Mouse (Mus musculus) intestine, postnatal 0 days (tissue): Measurements from ENCODE around the gene C8a. TPM values are rescaled to one million over a fixed set of nuclear protein-coding genes. Genes with fewer than 3 reads are reported as not detected.

Experiments
- ATAC-seq: fragments of 200-750 bp; cut with Nextera tagmentation; 2 replicates; pipeline ENCODE4 v1.8.0; 2017; ENCODE audit warnings: mild to moderate bottlenecking, moderate TSS enrichment, moderate library complexity
- H3K27ac ChIP-seq: fragments of 300-500 bp; sonication (generic); 2 replicates; pipeline ENCODE4 v1.5.1; 2014; ENCODE audit warnings: mild to moderate bottlenecking, low read depth, low read length, moderate library complexity
- H3K27me3 ChIP-seq: fragments of 300-500 bp; sonication (generic); replicated peaks from 2 replicates; pipeline ENCODE4 v1.6.1; 2014; ENCODE audit warnings: low read length, mixed read lengths; ENCODE audit not compliant: control insufficient read depth, insufficient read depth
- H3K36me3 ChIP-seq: fragments of 300-500 bp; sonication (generic); 2 replicates; pipeline ENCODE4 v1.6.1; 2014; ENCODE audit warnings: mild to moderate bottlenecking, moderate library complexity; ENCODE audit not compliant: control insufficient read depth, insufficient read depth
- H3K4me1 ChIP-seq: fragments of 300-500 bp; sonication (generic); replicated peaks from 2 replicates; pipeline ENCODE4 v1.6.1; 2014; ENCODE audit warnings: antibody characterized with exemption, low read length, mixed read lengths; ENCODE audit not compliant: control insufficient read depth, insufficient read depth
- H3K4me2 ChIP-seq: fragments of 300-500 bp; sonication (generic); replicated peaks from 2 replicates; pipeline ENCODE4 v1.6.1; 2014; ENCODE audit warnings: low read depth, mild to moderate bottlenecking, moderate library complexity
- H3K4me3 ChIP-seq: fragments of 300-500 bp; sonication (generic); 2 replicates; pipeline ENCODE4 v1.5.1; 2014; ENCODE audit warnings: low read depth, low read length
- H3K9ac ChIP-seq: fragments of 300-500 bp; sonication (generic); 2 replicates; pipeline ENCODE4 v1.6.1; 2014; ENCODE audit warnings: mild to moderate bottlenecking, low read depth, low read length
- H3K9me3 ChIP-seq: fragments of 300-500 bp; sonication (generic); 2 replicates; pipeline ENCODE4 v1.6.1; 2016; ENCODE audit warnings: mixed run types; ENCODE audit not compliant: control insufficient read depth
- CTCF ChIP-seq: sonication (generic); IDR thresholded peaks from 2 replicates; pipeline ENCODE4 v1.5.1; 2016; ENCODE audit warnings: low read depth, mild to moderate bottlenecking, control low read depth, antibody characterized with exemption, moderate library complexity
- WGBS: fragments of 180-500 bp; shearing (Covaris S2); extraction: QIAGEN DNeasy Blood & Tissue Kit; methylation state at CpG from one replicate; pipeline ENCODE4 v1.1.7; 2014; 5-methylcytosine and 5-hydroxymethylcytosine counted together
- polyA plus RNA-seq: library from polyadenylated mRNA; unstranded; fragments of >200 nt; fragmentation: Nextera tagmentation; extraction: Ambion mirVana; gene quantifications from 2 replicates; pipeline ENCODE4 v1.2.1, GENCODE M21; 2015

Gene C8a
- polyA plus RNA-seq, 1 experiment from 2014 or later: not detected

DNA sequence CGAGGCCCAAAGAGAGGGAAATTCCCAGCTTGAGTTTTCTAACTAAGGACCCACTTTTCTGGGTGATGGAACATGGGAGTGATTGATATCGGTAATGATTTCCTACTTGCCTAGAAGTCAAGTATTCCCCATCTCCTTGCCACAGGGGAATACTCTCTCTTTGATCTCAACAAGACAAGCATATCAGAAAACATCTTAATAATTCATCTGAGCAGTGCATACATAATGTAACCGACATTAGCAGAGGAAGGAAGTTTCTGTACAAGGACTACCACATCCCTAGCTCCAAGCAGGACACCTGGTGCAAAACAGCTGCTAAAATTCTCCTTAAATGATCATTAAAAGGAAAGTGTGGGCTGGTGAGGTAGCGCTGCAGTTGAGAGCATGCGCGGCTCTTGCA, 28.9 kb upstream of the C8a start:
- 89% methylated on average over 6 of the region's 6 CpGs for WGBS
- Histone ChIP-seq H3K4me3 (no peak overlapping the region), H3K27me3 (no peaks in the 10 kb centered on the region), H3K9me3 (no peaks in the 10 kb centered on the region; the same call in 1 of the 2 replicates), H3K36me3 (no peaks in the 10 kb centered on the region), H3K4me1 (no peaks in the 10 kb centered on the region), H3K9ac (no peak overlapping the region), H3K27ac (no peak overlapping the region), H3K4me2 (no peak overlapping the region)
- no peak for ATAC-seq
- no peak for TF ChIP-seq CTCF

DNA sequence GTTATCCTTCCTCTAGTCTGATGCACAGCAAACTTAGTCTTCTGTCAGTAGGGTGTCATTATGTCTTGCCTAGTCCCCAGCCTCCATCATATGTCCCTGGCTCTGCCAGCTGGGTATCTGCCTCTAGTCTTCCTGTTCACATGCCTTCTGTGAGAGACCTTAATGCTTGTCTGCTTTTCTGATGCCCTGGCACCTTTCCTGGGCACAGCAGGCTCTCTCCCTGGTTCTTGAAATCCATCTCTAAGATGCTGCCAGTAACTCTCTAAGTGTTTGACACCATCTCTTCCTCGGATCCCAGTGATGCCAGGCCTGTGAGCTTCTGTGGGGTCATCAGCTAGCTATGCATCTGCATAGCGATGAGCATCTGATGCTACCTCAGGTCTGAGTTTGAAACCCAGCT, 26.6 kb upstream of the C8a start:
- ATAC-seq: no peak
- H3K4me3 ChIP-seq: no peak overlapping the region

DNA sequence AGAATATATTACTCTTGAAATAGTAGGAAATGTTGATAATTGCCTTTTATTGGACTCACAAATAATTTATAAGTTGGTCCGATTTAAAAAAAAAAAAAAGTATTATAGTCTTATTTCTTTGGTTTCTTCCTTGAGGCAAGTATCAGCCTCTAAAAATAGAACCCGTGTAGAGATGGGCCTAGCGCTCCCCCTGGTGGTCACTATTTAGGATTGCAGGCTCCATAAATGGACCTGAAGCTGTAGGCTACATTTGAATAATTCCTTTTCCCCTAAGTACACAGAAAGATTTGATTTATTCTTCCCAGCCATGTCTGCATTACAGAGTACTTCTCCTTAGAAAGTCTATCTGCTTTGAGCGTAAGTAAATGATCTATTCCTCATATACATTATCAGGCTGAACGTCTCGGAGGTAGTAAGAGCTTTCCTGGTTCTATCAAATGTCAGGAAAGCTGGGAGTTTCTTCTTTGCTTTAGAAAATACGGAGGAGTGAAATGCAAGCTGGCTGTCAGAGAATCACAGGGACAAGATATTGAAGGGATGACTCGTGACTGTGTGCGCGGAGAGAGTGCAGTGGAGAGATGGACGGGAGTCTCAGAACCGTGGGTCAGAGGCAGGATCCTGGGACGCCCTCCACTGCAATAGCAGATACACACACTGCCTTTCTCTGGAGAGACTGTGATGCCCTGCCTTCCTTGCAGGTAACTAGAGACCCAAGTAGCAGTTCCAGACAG, 18.0 kb upstream of the C8a start:
- H3K9me3 ChIP-seq: no peaks in the 10 kb centered on the region
- no peak overlapping the region for H3K4me2 ChIP-seq
- no peaks in the 10 kb centered on the region for H3K36me3 ChIP-seq
- H3K9ac ChIP-seq: no peak overlapping the region
- no peak for ATAC-seq
- peak; percentile 92 for TF ChIP-seq CTCF
- WGBS: 55% methylated on average over 13 of the region's 13 CpGs
- no peak overlapping the region for H3K27ac ChIP-seq
- no peaks in the 10 kb centered on the region for H3K27me3 ChIP-seq
- no peak overlapping the region for H3K4me3 ChIP-seq
- H3K4me1 ChIP-seq: no peaks in the 10 kb centered on the region

More for the DNA sequence above, 26.6 kb upstream of the C8a start:
- no peak for TF ChIP-seq CTCF
- Histone ChIP-seq H3K27me3 (no peaks in the 10 kb centered on the region), H3K27ac (no peak overlapping the region), H3K4me2 (no peak overlapping the region), H3K36me3 (no peaks in the 10 kb centered on the region), H3K9me3 (no peaks in the 10 kb centered on the region; the same call in 1 of the 2 replicates), H3K4me1 (no peaks in the 10 kb centered on the region), H3K9ac (no peak overlapping the region)
- WGBS: 84% methylated on average over 2 of the region's 2 CpGs

DNA sequence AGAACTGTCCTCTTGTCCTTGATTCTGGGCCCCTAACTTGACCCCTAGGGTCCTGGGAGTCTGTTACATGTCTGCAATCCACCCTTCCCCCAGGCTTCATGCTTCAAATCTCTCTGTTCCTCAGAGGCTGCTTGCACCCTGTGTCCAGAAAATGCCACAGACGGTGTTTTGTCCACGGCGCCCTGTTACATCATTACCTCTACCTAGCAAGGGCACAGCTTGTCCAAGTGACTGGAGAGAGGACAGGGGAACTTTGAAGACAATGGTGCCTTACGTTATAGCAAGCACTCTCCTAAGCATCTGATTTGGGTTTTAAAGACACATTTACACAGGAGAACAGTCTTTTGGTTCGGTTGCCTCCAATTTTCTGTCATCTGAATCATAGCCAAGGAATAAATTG, 17.4 kb upstream of the C8a start:
- TF ChIP-seq CTCF: no peak

DNA sequence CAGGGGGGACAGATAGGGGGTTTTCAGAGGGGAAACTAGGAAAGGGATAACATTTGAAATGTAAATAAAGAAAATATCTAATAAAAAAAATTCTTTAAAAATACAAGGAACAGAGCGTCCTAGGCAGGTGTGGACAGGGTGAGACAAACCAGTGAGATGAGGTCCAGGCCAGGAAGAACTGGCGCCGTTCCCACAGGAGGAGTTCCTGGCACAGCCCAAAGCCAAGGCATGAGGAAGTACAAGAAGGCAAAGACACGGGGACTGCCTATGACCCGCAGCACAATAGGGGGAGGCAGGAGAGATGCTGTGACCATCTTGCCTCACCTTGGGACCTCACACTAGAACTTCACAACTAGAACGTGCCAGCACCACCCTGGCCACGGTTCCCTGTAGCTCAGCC, 15.5 kb upstream of the C8a start:
- no peak for ATAC-seq
- no peak overlapping the region for H3K27ac ChIP-seq
- no peaks in the 10 kb centered on the region for H3K4me1 ChIP-seq
- 80% methylated on average over 7 of the region's 7 CpGs for WGBS
- no peak overlapping the region for H3K4me3 ChIP-seq
- no peak for TF ChIP-seq CTCF
- H3K9me3 ChIP-seq: no peaks in the 10 kb centered on the region
- no peaks in the 10 kb centered on the region for H3K36me3 ChIP-seq
- no peaks in the 10 kb centered on the region for H3K27me3 ChIP-seq
- no peak overlapping the region for H3K9ac ChIP-seq
- no peak overlapping the region for H3K4me2 ChIP-seq

More for the DNA sequence above, 17.4 kb upstream of the C8a start:
- no peak overlapping the region for H3K27ac ChIP-seq
- H3K9me3 ChIP-seq: no peaks in the 10 kb centered on the region
- H3K4me3 ChIP-seq: no peak overlapping the region
- no peaks in the 10 kb centered on the region for H3K36me3 ChIP-seq
- H3K27me3 ChIP-seq: no peaks in the 10 kb centered on the region
- no peak overlapping the region for H3K4me2 ChIP-seq
- 86% methylated on average over 5 of the region's 5 CpGs for WGBS
- no peak for ATAC-seq
- H3K9ac ChIP-seq: no peak overlapping the region
- no peaks in the 10 kb centered on the region for H3K4me1 ChIP-seq

DNA sequence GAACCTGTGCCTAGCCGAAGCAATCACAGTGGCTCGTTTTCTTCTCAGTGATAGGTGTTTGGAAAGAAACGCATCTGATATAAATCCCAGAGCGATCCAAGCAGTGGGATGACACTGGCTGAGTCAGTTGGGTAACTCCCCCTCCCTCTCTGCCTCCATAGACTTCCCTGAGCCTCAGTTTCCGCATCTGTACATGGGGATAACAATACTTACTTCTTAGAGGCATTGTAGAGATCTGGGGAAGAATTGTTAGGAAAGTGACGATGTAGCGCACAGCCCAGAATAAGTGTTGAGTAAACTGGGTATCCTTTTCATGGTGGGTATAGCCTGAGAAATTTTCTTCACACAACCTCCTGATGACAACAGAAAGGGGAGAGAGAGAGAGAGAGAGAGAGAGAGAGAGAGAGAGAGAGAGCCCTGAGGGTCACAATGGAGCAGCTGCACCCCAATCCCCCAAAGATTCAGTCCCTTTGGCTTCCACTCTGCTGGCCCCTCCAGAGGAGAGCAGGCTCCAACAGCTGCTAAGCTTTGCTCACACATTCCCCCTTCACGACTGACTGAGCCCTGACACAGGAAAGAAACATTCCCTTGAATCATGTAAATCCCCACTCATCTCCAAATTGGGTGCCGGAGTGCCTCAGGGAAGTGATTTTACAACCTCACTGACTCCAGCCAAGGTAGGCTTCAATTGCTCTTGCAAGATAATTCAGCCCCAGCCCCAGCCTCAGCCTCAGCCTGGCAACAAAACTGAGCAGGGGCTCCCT, 12.5 kb upstream of the C8a start:
- Histone ChIP-seq H3K27ac (no peak overlapping the region), H3K9me3 (no peaks in the 10 kb centered on the region), H3K4me3 (no peak overlapping the region), H3K4me2 (no peak overlapping the region), H3K9ac (no peak overlapping the region), H3K4me1 (no peaks in the 10 kb centered on the region), H3K27me3 (no peaks in the 10 kb centered on the region), H3K36me3 (no peaks in the 10 kb centered on the region)
- no peak for TF ChIP-seq CTCF
- no peak for ATAC-seq
- WGBS: 73% methylated on average over 9 of the region's 9 CpGs
